Mouse (Mus musculus) intestine, postnatal 0 days (tissue): ENCODE measurements around the gene Gm19345. TPM values are rescaled to one million over a fixed set of nuclear protein-coding genes. Genes with fewer than 3 reads are reported as not detected.
A peak's percentile ranks its signal among the peaks of the same experiment; 100 is the strongest.

Experiments
- ATAC-seq: fragments of 200-750 bp; cut with Nextera tagmentation; 2 replicates; pipeline ENCODE4 v1.8.0; 2017; ENCODE audit warnings: mild to moderate bottlenecking, moderate TSS enrichment, moderate library complexity
- H3K27ac ChIP-seq: fragments of 300-500 bp; sonication (generic); 2 replicates; pipeline ENCODE4 v1.5.1; 2014; ENCODE audit warnings: mild to moderate bottlenecking, low read depth, low read length, moderate library complexity
- H3K27me3 ChIP-seq: fragments of 300-500 bp; sonication (generic); replicated peaks from 2 replicates; pipeline ENCODE4 v1.6.1; 2014; ENCODE audit warnings: low read length, mixed read lengths; ENCODE audit not compliant: control insufficient read depth, insufficient read depth
- H3K36me3 ChIP-seq: fragments of 300-500 bp; sonication (generic); 2 replicates; pipeline ENCODE4 v1.6.1; 2014; ENCODE audit warnings: mild to moderate bottlenecking, moderate library complexity; ENCODE audit not compliant: control insufficient read depth, insufficient read depth
- H3K4me1 ChIP-seq: fragments of 300-500 bp; sonication (generic); replicated peaks from 2 replicates; pipeline ENCODE4 v1.6.1; 2014; ENCODE audit warnings: antibody characterized with exemption, low read length, mixed read lengths; ENCODE audit not compliant: control insufficient read depth, insufficient read depth
- H3K4me2 ChIP-seq: fragments of 300-500 bp; sonication (generic); replicated peaks from 2 replicates; pipeline ENCODE4 v1.6.1; 2014; ENCODE audit warnings: low read depth, mild to moderate bottlenecking, moderate library complexity
- H3K4me3 ChIP-seq: fragments of 300-500 bp; sonication (generic); 2 replicates; pipeline ENCODE4 v1.5.1; 2014; ENCODE audit warnings: low read depth, low read length
- H3K9ac ChIP-seq: fragments of 300-500 bp; sonication (generic); 2 replicates; pipeline ENCODE4 v1.6.1; 2014; ENCODE audit warnings: mild to moderate bottlenecking, low read depth, low read length
- H3K9me3 ChIP-seq: fragments of 300-500 bp; sonication (generic); 2 replicates; pipeline ENCODE4 v1.6.1; 2016; ENCODE audit warnings: mixed run types; ENCODE audit not compliant: control insufficient read depth
- CTCF ChIP-seq: sonication (generic); IDR thresholded peaks from 2 replicates; pipeline ENCODE4 v1.5.1; 2016; ENCODE audit warnings: low read depth, mild to moderate bottlenecking, control low read depth, antibody characterized with exemption, moderate library complexity
- WGBS: fragments of 180-500 bp; shearing (Covaris S2); extraction: QIAGEN DNeasy Blood & Tissue Kit; methylation state at CpG from one replicate; pipeline ENCODE4 v1.1.7; 2014; 5-methylcytosine and 5-hydroxymethylcytosine counted together
- polyA plus RNA-seq: library from polyadenylated mRNA; unstranded; fragments of >200 nt; fragmentation: Nextera tagmentation; extraction: Ambion mirVana; gene quantifications from 2 replicates; pipeline ENCODE4 v1.2.1, GENCODE M21; 2015

Gm19345 gene
- polyA plus RNA-seq, 1 experiment from 2014 or later = 0.39 TPM

GRCm38 (mm10) chr7:19813579-19814122 lies 38.2 kb upstream of the Gm19345 start:
- Histone ChIP-seq H3K9ac (no peak overlapping the region), H3K27me3 (no peaks in the 10 kb centered on the region), H3K4me1 (peaks cover 3% of the 10 kb centered on the region; the same call in 1 of the 2 replicates), H3K9me3 (no peaks in the 10 kb centered on the region), H3K4me3 (no peak overlapping the region), H3K27ac (no peak overlapping the region), H3K36me3 (peaks cover 39% of the 10 kb centered on the region), H3K4me2 (no peak overlapping the region)
- TF ChIP-seq CTCF = no peak
- ATAC-seq = no peak
- WGBS = 71% methylated on average over 6 of the region's 6 CpGs

GRCm38 (mm10) chr7:19815296-19816223 lies 36.2 kb upstream of the Gm19345 start:
- peak overlapping the region; percentile 33 for H3K4me3 ChIP-seq
- 42% methylated on average over 17 of the region's 17 CpGs for WGBS
- peaks cover 22% of the 10 kb centered on the region; the same call in 1 of the 2 replicates for H3K36me3 ChIP-seq
- peaks cover 3% of the 10 kb centered on the region; the same call in 1 of the 2 replicates for H3K4me1 ChIP-seq
- H3K9ac ChIP-seq = peak overlapping the region; percentile 23
- TF ChIP-seq CTCF = no peak
- peak overlapping the region; percentile 56 for H3K4me2 ChIP-seq
- H3K27me3 ChIP-seq = no peaks in the 10 kb centered on the region
- H3K27ac ChIP-seq = peak overlapping the region; percentile 83
- no peaks in the 10 kb centered on the region for H3K9me3 ChIP-seq
- ATAC-seq = no peak

- Histone ChIP-seq H3K27ac (peak overlapping the region; percentile 83), H3K4me1 (peaks cover 3% of the 10 kb centered on the region; the same call in 1 of the 2 replicates), H3K27me3 (no peaks in the 10 kb centered on the region), H3K4me2 (peak overlapping the region; percentile 56), H3K36me3 (peaks cover 21% of the 10 kb centered on the region; the same call in 1 of the 2 replicates), H3K9ac (peak overlapping the region; percentile 23), H3K4me3 (peak overlapping the region; percentile 33), H3K9me3 (no peaks in the 10 kb centered on the region)
- WGBS = 1% methylated on average over 28 of the region's 28 CpGs
- peak; percentile 54 for ATAC-seq
- no peak for TF ChIP-seq CTCF
These were observed 35.5 kb upstream of the Gm19345 start for GRCm38 (mm10) chr7:19816224-19816771.

GRCm38 (mm10) chr7:19817382-19818105 lies 34.3 kb upstream of the Gm19345 start:
- Histone ChIP-seq H3K4me2 (peak overlapping the region; percentile 56), H3K36me3 (peaks cover 13% of the 10 kb centered on the region; the same call in 1 of the 2 replicates), H3K27ac (peak overlapping the region; percentile 83), H3K4me3 (peak overlapping the region; percentile 33; the same call in 1 of the 2 replicates), H3K4me1 (peaks cover 3% of the 10 kb centered on the region; the same call in 1 of the 2 replicates), H3K9me3 (no peaks in the 10 kb centered on the region), H3K27me3 (no peaks in the 10 kb centered on the region), H3K9ac (peak overlapping the region; percentile 4)
- no peak for TF ChIP-seq CTCF
- ATAC-seq = peak; percentile 23; the same call in 1 of the 2 replicates
- WGBS = 24% methylated on average over 15 of the region's 15 CpGs

GRCm38 (mm10) chr7:19818440-19818839 lies 33.4 kb upstream of the Gm19345 start:
- H3K9ac ChIP-seq = no peak overlapping the region
- H3K4me3 ChIP-seq = no peak overlapping the region
- peak overlapping the region; percentile 21; the same call in 1 of the 2 replicates for H3K4me2 ChIP-seq
- H3K36me3 ChIP-seq = peaks cover 13% of the 10 kb centered on the region; the same call in 1 of the 2 replicates
- no peak for TF ChIP-seq CTCF
- 51% methylated on average over 5 of the region's 5 CpGs for WGBS
- ATAC-seq = peak; percentile 44
- peak overlapping the region; percentile 83; the same call in 1 of the 2 replicates for H3K27ac ChIP-seq
- peaks cover 6% of the 10 kb centered on the region; the same call in 1 of the 2 replicates for H3K4me1 ChIP-seq
- no peaks in the 10 kb centered on the region for H3K9me3 ChIP-seq
- H3K27me3 ChIP-seq = no peaks in the 10 kb centered on the region
